Mouse (Mus musculus) urinary bladder, postnatal 14 days (tissue): ENCODE results near the gene Wdr66.

ENCODE experiments used
- DNase-seq: peaks from one replicate; pipeline ENCODE4 v3.0.0; 2021; ENCODE audit warnings: low spot score

Wdr66 gene

DNA sequence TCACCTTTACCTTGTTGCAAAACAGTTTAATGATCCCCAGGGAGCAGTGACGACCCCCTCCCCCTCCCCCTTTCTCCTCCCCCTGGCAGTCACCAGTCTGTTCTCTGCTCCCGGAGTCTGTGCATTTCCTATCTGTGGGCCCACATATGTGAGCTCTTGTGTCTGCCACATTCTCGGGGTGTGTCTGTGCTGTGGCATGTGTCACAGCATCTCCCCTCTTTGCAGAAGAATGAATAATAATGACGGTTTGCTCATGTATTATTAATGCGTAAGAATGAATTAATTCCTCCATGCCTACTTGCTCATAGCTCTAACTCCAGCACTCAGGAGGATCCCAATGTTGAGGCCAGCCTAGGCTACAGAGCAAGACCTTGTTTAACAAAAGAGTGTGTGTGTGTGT lies 21.0 kb downstream of the Wdr66 start:
- DNase-seq, result no peak

- no peak for DNase-seq
Observed at GRCm38 (mm10) chr5:123276636-123277341, 24.9 kb downstream of the Wdr66 start.

- no peak for DNase-seq
Observed at GRCm38 (mm10) chr5:123277342-123277701, 25.4 kb downstream of the Wdr66 start.

- no peak for DNase-seq
Observed at GRCm38 (mm10) chr5:123277704-123278103, 25.8 kb downstream of the Wdr66 start.

GRCm38 (mm10) chr5:123279248-123279647 lies 27.3 kb downstream of the Wdr66 start:
- no peak for DNase-seq

DNA sequence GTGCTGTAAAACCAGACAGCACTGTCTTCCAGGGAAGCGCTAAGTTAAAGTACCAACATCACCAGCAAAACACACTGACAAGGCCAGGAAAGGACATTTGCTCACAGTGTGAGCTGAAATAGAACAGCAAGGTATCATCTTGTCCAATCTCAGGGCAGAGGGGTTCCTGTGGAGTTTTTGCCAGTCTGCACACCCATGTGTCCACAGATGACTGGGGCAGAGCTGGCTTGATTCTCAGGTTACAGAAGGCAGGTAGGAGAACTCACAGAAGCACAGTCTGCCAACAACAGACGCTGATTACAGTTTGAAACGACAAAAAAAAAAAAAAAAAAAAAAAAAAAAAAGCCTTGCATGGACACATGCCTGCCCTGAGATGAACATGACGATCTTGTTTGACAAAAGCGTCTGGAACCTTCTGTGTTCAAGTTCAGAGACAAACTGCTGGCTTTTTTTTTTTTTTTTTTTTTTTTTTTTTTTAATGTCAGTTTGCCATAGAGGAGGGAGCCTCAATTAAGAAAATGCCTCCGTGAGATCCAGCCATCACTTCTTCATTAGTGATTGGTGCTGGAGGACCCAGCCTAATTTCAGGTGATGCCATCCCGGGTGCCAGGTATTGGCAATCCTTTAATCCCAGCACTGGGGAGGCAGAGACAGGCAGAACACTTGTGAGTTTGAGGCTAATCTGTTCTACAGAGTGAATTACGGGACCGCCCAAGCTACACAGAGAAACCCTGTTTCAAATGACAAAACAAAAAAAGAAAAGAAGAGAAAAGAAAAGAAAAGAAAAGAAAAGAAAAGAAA lies 29.6 kb downstream of the Wdr66 start:
- DNase-seq, result no peak

DNA sequence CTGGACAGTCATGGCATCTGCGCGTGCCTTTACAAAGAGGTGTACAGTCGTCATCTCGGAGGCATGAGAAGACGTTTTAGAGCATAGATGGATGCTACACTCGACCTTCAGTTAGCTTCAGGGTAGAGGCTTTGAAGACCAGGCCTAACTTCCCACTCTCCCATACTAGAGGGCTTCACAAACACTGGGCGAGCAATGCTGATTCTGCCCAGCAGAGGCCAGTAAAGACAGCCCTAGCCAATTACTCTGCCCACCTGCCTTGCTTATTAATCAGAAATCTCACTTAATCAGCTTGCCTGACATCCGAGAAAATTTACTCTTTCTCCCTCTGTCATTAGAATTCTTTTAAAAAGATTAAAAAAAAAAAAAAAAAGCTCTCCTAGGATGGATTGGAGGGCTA lies 33.3 kb downstream of the Wdr66 start:
- DNase-seq, result peak; percentile 41

GRCm38 (mm10) chr5:123288079-123288478 lies 36.2 kb downstream of the Wdr66 start:
- DNase-seq, result no peak

DNA sequence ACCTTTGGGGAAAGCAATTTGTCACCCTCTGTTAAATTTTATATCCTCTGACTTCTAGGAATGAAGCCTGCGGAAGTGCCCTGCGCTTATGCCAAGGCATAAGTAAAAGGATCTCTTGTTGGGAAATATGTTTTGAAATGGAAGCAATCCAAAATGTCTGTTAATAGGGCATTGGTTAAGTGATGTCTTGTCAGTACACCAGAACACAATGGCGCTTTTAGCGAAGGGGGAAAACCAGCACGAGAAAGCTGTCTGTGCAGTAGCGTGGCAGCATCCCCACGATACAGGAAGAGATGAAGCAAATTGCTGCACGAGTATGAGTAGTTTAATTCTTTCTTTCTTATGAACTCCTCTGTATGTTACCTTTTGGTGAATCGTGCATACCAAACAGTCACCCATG lies 42.8 kb downstream of the Wdr66 start:
- DNase-seq, result no peak

DNA sequence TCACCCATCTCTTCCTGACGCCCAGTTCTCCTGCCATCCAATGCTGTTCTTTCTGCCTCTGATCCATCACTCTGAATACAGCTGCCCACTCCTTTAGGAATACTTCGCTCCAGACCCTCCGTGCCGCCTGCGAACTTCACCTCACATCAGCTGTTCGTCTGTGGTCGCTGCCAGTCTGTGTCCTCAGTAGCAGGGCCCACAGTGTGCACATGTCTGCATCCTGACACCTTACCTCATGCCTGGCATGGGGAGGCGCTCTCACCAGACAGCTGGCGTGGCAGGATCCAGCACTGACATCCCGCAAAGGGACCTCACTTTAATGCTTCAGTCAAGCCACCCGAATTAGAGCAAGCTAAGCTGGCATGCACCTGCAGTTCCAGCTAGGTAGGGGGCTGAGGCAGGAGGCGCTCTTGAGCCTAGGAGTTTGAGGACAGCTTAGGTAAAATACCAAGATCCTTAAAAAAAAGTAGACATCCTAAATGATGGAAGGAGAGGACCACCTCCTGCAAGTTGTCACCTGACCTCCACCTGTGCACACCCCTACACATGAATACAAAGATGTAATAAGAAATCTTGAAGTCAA lies 44.4 kb downstream of the Wdr66 start:
- no peak for DNase-seq

GRCm38 (mm10) chr5:123296972-123297754 lies 45.3 kb downstream of the Wdr66 start:
- no peak for DNase-seq

- DNase-seq, result no peak
Observed at GRCm38 (mm10) chr5:123297830-123298229, 45.9 kb downstream of the Wdr66 start.

- no peak for DNase-seq
Observed at GRCm38 (mm10) chr5:123298526-123298925, 46.6 kb downstream of the Wdr66 start.

GRCm38 (mm10) chr5:123300496-123301034 lies 48.7 kb downstream of the Wdr66 start:
- DNase-seq, result no peak

GRCm38 (mm10) chr5:123301780-123302521 lies 50.0 kb downstream of the Wdr66 start:
- no peak for DNase-seq

DNA sequence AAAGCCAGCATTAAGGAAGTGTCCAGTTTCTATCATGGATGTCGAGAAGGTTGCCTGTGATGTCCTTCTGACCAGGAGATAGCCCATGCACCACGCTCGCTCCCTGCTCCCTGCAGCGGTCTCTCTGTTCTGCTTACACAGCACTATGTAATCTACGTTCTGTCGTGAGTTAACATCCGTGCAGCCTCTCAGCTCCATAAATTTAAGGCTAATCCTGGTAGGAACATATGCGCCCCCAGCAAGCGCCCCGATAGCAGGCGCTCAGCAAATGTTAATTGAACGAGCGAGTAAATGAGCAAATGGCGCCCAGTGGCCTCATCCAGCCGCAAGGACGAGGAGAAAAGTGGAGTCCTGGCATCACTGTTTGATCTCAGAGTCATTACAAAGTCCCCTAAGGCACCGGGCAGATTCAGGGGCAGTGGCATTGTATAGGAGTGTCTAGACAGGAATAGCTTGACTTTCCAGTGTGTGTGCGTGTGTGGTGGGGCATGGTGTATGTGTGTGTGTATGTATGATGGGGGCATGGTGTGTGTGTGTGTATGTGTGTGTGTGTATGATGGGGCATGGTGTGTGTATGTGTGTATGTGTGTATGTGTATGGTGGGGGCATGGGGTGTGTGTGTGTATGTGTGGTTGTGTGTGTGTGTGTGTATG lies 55.9 kb downstream of the Wdr66 start:
- DNase-seq, result no peak

DNA sequence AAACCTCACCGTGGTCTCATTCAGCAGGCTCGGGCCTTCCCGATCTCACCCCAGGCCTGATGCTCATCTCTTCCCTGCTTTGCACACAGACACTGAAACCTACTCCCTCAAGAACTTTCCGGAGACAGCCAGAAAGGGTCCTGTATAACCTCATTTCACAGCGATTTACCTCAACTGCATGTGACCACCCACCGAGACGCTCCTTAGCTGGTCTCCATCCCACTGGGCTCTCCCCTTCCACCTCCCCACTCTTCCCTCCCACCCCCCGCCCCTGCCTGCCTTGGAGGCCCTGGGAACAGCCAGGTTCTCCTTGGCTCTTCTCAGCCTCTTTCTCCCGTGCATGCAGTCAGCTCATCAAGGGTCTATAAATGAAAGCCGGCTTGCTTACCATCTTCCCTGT lies 57.9 kb downstream of the Wdr66 start:
- no peak for DNase-seq

GRCm38 (mm10) chr5:123310221-123310620 lies 58.3 kb downstream of the Wdr66 start:
- no peak for DNase-seq

- no peak for DNase-seq
Observed at GRCm38 (mm10) chr5:123313058-123313630, 61.2 kb downstream of the Wdr66 start.

GRCm38 (mm10) chr5:123313851-123314380 lies 62.0 kb downstream of the Wdr66 start:
- DNase-seq, result no peak
